Mouse (Mus musculus): Measurements from ENCODE around the gene Itgae.

Gene Itgae

DNA sequence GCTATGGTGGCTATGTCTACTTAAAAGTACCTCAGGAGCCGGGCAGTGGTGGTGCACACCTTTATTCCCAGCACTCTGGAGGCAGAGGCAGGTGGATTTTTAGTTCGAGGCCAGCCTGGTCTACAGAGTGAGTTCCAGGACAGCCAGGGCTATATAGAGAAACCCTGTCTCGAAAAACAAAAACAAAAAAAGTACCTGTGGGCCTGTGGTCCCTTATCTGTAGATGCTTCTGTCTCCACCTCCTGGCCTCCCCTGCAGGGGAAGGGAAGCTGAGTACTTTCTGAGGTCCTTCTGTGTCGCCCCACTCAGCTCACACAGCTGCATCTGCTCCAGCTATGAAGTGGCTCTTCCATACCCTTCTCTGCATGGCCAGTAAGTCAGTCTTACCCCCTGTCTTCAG lies at the start of gene Itgae:
Itgae (plus strand) TSS at position 301 of the 400 bp plus-strand sequence.
- DNase-seq (ENCODE audit: low spot score), result no peak

DNA sequence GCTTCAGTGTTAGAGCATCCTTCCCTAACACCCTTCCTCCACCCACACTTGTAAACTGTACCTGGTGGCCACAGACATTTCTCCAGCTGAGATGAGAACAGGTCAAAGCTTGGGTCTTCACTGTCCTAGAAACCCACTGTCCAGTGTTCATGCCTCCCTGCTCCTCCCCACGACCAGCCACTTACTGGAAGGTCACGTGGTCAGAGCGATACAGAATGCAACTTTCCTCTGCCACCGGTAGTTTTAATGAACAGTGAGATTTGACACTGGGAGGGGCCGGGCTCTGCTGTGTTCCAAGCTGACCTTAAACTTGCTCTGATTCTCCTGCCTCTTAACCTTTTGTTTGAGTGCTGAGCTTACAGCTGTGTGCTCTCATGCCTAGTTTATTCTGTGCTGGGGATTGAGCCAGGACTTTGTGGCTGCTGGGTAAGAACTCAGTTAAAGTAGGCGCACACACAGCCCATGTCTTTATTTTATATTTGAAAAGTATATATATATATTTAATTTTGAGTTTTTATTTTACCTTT lies 46.1 kb upstream of the Itgae start:
- DNase-seq (ENCODE audit: low spot score), result no peak

DNA sequence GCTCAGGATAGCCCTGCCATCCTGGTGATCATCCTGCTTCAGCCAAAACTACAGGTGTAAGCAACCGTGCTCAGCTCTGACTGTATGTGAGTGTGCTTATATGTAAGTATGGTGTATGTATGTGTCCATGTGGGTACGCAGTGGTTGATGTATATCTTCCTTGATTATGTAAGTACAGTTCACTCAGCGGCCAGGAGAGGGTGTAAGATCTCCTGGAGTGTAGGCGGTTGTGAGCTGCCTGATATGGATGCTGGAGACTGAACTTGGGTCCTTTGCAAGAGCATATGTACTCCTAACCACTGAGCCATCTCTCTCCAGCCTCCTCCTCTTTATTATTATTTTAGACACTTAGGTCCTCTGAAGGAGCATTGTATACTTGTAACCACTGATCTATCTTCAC lies 45.6 kb upstream of the Itgae start:
- no peak for DNase-seq (ENCODE audit: low spot score)

DNA sequence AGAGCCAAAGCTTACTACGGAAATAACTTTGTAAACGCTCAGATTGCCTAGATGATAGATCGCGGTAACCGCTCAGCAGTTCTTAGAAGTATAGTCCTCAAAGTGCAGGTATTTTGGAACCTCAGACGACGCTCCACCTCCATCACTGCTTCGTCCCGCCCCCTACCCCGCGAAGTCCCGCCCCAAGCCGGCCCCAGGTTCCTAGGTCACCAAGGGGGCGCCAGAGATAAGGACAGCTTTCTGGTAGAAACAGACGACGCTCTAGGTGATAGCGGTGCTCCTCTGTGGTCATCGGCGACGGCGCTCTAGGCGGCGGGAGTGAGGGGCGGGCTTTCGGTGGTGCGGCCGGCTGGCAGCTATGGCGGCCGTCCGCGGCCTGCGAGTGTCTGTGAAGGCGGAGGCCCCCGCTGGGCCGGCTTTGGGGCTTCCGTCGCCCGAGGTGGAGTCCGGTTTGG lies 42.8 kb upstream of the Itgae start, which contains the start of gene Ncbp3:
Ncbp3 (plus strand) TSS at position 242 of the 455 bp plus-strand sequence.
- peak; percentile 96 for DNase-seq (ENCODE audit: low spot score)

DNA sequence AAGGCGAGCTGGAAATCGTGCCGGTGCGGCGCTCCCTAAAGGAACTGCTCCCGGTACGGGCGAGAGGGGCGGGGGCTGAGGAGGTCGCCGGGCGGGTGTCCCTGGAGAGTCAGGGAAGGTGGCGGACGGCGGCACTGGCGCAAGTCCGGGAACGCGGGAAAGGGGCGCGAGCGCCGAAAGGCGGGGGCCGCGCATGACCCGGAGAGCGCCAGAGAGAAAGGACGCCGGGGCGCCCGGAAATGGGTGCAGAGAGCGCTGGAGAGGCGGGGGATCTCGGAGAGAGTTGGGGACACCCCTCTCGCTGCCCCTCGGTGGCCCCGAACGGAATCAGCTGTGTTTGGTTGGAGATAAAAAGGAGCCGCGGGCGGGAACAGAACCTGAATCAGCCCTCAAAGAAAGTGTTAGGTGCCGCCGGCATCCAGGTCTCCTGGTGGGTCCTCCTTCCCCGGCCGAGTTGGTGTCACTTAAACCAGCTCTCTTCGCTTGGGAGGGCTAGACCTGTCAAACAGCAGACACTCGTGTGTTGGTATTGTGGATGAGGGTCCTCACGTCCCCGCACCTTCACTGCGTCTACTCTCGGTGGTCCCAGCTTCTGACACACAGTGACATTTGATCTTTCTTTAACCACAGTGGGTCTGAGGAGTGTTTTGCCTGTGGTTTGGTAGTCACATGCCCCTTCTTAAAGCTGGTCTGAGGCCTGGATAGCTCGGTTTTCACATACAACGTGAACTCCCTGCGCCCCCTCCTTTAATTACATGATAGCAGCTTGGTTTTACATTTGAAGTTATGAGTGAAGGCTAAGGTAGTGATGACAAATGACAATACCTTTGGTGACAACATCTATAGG lies 42.1 kb upstream of the Itgae start:
- DNase-seq (ENCODE audit: low spot score), result peak; percentile 79

DNA sequence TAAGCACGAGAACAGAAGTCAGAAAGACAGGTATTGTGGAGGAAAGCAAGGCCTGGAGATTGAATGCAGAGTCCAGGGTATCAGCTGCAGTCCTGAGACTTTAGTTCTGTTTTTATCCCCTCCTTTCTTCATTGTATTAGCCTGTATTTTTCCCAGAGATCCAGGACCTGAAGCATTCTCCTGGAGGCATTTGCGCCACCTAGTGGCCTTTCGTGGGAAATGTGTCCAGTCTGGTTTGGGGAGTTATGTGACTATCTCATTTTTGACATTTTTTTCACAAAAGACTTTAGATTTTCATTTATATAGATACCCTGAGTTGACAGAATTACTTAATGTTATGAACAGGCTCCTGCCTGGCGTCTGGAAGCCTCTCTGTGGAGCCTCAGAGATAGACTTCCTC lies 41.0 kb upstream of the Itgae start:
- DNase-seq (ENCODE audit: low spot score), result peak; percentile 55

DNA sequence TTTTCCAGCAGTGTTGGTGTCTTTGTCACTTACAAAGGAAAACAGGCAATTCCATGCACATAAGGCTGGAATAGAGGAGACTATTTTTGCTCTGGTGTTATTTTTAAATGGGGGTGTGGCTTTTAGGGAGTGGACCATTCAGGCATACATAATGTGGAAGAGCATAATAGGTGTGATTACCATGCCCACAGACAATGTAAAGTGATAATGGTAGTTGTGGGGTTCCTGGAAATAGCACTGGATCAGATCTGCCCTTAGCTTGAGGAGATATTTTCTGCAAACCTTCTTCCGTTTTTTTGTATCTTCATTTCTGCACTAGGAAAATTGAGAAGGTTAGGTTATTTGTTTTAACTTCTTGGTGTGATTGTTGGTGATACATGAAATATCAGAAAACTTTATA lies 37.6 kb upstream of the Itgae start:
- no peak for DNase-seq (ENCODE audit: low spot score)

DNA sequence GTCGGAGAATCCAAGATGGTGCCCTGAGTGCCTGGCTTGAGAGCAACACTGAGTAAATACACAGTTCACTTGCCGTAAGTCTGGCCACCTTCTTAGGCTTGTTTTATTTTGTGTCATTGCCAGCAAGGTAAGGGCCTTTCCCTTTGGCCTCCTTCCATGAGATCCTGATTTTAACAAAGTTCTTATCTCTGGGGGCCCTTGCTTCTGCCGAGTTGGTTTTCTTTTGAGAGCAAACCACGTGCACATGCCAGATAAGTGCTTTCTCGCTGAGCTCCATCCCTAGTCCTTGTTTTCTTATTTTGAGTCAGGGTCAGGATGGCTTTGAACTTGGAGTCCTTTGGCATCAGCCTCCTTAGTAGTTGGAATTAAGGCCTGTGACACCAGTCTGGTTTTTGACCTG lies 32.7 kb upstream of the Itgae start:
- DNase-seq (ENCODE audit: low spot score), result no peak

DNA sequence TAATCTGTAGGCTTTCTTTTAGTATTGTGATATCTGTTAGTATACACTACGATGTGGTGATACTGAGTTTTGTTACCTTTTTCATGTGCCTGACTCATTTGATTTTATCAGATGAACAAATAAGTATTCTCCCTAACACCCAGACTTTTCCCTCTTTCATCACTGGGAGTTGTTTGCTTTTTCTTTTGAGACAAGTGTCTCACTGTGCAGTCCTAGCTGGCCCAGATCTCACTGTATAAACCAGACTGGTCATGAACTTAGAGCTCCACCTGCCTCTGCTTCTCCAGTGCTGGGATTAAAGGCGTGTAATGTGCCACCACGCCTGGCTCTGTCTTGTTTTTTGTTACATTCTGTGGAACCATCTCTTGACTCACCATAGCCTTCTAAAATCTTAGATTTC lies 30.8 kb upstream of the Itgae start:
- no peak for DNase-seq (ENCODE audit: low spot score)

DNA sequence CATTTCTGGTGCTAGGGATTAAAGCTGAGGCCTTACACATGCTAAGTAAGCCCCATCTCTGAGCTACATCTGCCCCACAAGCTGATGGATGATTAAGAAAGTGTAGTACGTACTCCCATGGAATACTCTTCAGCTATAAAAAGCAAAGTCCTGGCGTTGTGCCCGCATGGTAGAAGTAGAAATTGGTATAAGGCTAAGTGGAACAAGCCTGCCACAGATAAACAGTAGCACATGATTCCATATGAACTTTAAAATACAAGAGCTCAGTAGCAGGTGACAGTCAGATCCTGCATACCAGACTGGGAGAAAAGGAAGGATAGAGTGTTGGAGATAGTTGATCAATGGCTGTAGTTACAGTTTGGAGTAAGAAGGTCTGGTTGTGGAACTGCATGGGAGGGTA lies 29.0 kb upstream of the Itgae start:
- DNase-seq (ENCODE audit: low spot score), result no peak

DNA sequence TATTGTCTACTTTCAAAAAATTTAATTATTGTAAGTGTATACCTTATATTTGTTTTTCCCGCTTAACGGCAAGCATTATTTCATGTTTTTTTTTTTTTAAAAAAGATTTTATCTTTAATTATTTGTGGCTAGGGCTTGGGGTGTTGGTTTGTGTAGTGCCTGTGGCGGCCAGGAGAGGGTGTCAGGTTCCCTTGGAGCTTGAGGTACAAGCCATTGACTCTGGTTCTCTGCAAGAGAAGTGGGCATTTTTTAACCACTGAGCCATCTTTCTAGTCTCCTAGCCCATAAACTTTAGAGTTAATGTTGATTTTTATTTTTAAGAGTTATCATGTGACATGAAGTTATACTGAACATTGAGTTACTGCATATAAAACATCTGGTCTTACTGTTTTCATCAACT lies 18.5 kb upstream of the Itgae start:
- no peak for DNase-seq (ENCODE audit: low spot score)

DNA sequence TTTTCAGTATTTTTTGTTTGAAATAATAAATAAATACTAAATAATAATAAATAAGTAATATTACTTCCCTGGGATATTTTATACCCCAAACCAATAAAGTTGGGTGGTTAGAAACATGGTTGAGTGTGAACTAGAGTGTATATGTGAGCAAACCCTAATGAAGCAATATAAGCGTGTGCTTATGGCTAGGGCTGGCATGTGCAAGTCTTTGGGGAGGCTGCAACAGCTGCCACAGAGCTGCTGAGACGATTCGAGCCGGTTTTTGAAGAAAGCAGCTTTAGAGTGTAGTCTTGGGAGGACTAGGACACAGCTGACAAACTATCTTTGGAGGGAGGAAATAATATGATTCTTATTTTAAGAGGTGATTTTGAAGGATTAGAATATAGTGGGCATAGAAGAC lies 14.1 kb upstream of the Itgae start:
- no peak for DNase-seq (ENCODE audit: low spot score)

DNA sequence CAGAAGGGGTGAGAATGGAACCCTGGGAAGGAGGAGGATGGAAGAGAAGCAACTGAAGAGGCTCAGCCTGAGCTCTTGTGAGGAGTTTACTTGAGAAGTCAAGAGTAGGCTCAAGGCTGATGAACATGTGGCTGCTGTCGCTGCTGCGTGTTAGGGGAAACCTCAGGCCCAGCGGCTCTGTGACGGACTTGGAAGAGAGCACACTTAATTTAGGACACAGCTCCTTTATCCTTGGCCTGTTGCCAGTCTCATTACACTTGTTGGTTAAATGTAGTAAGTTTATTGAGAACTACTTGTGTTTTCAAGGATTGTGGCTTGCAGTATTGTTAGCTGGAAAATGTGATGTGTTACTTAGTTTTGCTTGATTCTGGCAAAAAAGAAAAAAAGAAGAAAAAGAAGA lies 13.7 kb upstream of the Itgae start:
- no peak for DNase-seq (ENCODE audit: low spot score)

DNA sequence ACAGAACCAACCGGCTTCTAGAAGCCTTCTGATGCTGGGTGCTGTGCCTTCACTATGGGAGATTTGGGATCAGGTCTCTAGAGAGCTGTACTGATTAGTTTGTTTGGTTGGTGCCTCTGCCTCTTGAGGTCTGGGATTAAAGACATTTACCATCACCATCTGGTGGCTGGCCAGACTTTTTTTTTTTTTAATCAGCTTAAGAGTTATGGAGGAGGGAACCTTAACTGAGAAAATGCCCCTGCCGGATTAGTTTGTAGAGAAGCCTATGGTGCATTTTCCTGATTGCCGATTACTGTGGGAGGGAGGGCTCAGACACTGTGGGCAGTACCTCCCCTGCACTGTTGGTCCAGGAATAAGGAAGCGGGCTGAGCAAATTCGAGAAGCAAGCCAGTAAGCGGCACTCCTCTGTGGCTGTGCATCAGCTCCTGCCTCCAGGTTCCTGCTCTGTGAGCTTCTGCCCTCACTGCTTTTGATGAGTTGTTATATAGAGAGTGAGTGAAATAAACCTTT lies 13.1 kb upstream of the Itgae start:
- no peak for DNase-seq (ENCODE audit: low spot score)

DNA sequence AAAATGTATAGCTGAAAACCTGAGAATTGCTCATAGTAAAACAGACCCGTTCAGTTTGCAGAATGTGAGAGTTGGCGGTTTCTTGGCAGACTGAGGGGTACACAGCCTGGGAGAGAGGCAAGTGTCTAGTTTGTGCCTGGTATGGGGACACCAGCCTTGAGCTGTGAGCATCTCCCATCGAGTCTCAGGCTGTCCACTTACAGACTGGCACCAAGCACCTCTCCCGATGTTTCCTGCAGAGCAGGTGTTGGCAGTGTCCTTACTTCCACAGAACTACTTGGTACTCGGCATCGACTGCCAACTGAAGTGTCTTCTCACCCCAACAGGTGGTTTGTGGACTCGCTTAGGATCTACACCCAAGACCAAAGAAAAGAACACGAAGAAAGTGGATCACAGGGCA lies 11.8 kb upstream of the Itgae start:
- DNase-seq (ENCODE audit: low spot score), result no peak

DNA sequence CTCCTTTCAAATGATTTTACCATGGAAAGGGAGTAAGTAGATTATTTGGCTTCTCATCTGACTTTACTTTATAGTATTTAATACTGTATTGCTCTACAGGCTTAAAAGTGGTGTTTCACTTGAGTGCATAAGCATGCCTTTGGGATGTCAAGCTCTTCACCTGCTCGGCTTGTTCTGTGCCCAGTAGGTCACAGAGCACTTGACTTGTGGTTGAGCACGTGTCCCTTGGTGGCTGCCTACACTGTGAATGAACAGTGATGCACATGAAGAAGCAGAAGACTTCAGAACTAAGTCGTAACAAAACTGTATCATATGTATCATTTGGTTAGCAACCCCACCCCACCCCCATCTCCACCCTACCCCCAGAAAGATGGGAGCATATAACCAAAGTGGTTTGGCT lies 10.1 kb upstream of the Itgae start:
- DNase-seq (ENCODE audit: low spot score), result no peak

DNA sequence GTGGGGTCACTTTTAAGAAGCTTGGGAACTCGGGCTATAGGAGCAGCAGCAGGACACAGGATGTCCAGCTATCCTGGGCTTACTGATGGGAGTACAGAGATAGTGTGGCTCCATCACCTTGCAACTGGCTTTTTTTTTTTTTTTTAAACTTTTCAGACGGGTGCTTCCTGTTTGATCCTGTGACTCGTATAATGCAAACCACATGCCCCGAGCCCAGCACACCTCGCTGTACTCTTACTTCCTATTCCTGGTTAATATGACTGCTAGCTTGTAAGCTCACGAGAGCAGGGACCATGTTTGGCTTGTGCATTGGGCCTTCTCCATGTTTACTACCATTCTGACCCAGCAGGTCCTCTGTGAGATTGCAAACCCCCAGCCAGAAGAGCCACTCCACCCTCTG lies 6.1 kb upstream of the Itgae start:
- no peak for DNase-seq (ENCODE audit: low spot score)

DNA sequence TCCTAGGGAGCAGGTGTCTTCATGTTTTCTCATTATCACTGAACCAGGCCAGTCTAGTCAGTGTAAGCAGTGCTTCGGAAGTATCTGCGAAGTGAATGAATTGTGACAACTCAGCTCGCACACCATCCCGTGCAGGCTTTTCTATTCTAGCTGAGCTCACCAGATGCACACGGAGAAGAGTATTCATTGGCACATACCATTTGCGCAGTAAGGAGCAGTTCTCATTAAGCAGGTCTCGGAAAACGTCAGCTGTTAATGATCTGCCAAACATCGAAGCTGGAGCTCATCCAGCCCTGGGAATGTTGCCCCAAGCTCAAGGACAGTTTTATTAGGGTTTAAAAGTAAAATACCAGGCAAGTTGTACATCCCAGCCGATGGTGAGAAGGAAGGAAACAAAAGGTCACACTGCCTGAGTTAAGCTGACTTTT lies 5.6 kb upstream of the Itgae start:
- DNase-seq (ENCODE audit: low spot score), result no peak

DNA sequence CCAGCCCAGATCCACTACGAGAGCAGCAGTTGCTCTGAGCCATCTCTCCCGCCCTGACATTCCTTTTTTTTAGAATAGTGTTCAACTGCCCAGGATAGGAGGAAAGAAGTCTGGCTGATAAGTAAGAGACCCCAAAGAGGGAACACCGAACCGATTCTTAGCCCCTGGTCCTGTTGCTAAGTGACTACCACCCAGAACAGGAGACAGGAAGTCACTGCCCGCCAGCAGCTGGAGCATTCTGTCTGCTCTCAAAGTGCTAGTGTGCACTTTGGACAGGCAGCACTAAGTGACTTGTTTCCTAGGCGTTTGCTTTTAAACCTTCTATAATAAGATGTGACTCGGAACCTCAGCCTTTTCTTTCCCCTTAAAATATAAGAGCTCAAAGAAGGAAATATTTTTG lies 5.0 kb upstream of the Itgae start:
- no peak for DNase-seq (ENCODE audit: low spot score)

DNA sequence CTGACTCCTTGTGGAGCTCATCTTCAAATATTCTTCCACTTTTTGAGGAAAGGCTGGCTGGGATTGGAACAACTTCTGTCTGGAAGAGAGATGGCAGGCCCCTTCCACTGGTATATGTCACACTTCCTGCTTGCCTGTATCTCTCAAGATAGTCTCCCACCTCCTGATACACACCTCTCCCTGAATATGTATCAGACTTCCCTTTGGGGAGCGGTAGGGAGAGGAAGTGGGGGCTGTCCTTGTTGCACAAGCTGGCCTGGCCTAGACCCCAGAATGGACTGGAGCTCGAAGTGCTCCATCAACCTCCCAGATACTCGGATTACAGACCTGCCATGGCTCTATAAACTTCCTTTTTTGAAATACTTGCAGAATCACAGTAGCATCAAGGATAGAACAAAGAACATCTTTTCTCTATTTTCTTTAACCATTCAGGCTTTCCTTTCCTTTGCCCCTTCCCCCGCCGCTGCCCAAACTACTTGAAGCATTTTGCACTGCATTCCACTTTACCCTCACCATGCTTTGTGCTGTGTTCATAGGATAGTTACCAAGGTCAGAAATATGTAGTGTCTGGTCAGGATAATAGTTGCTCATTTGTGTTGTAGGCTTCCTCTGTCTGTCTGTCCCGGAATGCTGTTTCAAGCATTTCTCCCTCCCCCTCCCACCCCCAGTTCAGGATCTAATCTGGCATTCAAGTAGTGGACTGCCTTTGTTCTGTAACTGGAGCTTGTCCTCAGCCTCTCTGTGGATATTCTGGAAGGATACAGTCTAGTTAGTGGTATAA lies 2.5 kb upstream of the Itgae start:
- DNase-seq (ENCODE audit: low spot score), result no peak

DNA sequence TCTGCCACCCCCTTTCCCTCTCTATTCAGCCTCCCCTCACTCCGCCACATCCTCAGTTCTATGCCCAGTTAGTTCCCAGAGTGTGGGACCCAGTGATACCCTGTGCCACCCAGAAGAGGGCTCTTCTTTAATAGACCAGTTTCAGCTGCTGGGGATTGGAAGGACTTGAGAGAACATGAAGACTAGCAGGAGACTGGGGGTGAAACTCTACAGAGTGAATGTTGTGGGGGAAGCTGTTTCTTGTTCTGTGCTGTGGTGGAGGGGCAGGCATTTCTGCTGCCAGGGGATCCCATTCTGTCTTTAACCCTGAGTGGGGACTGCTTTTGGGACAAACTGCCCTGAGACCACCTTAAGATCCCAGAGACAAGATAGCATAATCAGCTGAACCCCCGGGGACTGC lies 443 bp downstream of the Itgae start:
- DNase-seq (ENCODE audit: low spot score), result no peak

DNA sequence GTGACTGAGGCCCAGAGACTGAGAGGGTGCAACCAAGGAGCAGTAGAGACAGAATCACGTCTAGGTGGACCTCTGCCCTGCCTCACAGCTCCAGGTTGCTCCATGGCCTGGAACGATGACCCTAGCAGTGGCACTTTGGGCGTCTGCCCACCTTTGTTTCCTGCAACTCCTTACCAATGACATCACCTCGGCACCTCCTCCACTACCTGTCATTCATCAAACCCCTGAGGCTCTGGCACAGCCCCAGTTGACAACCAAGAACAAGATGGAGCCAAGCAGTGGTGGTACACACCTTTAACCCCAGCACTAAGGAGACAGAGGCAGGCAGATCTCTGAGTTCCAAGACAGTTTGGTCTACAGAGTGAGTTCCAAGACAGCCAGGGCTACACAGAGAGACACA lies 1.7 kb downstream of the Itgae start:
- DNase-seq (ENCODE audit: low spot score), result no peak

DNA sequence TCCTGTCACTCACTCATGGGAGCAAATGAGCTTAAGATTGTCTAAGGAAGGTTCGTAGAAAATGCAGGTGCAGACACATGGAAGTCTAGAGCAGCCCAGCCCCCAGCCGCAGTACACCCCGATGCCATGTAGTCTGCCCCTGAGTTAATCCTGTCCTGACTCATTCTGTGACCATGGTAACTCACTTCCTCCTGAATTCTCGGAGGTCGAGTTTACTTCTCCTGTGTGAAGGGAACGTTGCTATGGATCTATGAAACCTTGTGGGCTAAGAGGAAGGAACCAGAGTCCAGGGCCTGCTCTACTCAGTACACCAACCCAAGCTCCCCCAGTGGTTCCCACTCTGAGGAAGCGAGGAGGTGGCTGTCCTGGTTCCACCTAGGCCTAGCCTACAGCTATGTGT lies 2.5 kb downstream of the Itgae start:
- DNase-seq (ENCODE audit: low spot score), result no peak
